Mouse (Mus musculus): ENCODE measurements at regions not wholly inside any gene's neighbourhood (a gene's known extent, or its start where the extent isn't known, plus 50 kb on each side); places are given as distances from the start of the nearest gene placed in this dataset.

GRCm38 (mm10) chr11:18354866-18355265, 401.2 kb upstream of the Etaa1 start:
- 50% methylated on average over 3 of the region's 3 CpGs for WGBS
- H3K4me1 ChIP-seq (replicated peaks; ENCODE audit: control insufficient read depth, insufficient read depth, low read length) = no peaks in the 10 kb centered on the region
- no peak overlapping the region for H3K4me3 ChIP-seq (replicated peaks; ENCODE audit: low read length)
- H3K36me3 ChIP-seq (ENCODE audit: control insufficient read depth, insufficient read depth) = no peaks in the 10 kb centered on the region
- no peak overlapping the region for H3K9ac ChIP-seq (replicated peaks; ENCODE audit: low read depth, low read length)
- H3K9me3 ChIP-seq (ENCODE audit: control insufficient read depth, low read length) = no peaks in the 10 kb centered on the region
- ATAC-seq = no peak
- no peak overlapping the region for H3K27ac ChIP-seq (ENCODE audit: low read length)
- H3K4me2 ChIP-seq (ENCODE audit: low read length) = no peak overlapping the region
- no peaks in the 10 kb centered on the region for H3K27me3 ChIP-seq (replicated peaks; ENCODE audit: control insufficient read depth, insufficient read depth, low read length)

DNA sequence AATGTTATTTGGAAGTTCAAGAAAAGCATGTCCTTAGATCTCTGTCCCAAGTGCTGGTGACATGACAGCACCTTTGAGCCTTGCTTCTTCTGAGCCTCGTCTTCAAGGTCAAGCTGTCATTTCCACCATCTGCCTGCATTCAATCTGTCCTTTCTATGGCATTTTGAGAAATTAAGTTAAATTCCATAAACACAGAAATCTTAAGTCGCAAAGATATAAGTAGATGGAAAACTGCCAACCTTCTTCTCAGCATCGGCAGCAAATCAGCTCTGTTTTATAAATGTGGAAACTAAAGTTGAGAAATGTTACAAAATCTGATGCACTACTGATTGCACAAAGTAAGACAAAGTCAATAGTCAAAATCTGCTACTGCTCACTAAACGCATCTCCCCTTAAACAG, 400.5 kb upstream of the Etaa1 start:
- H3K27me3 ChIP-seq (replicated peaks; ENCODE audit: control insufficient read depth, insufficient read depth, low read length) = no peaks in the 10 kb centered on the region
- no peaks in the 10 kb centered on the region for H3K4me1 ChIP-seq (replicated peaks; ENCODE audit: control insufficient read depth, insufficient read depth, low read length)
- no peaks in the 10 kb centered on the region for H3K9me3 ChIP-seq (ENCODE audit: control insufficient read depth, low read length)
- H3K9ac ChIP-seq (replicated peaks; ENCODE audit: low read depth, low read length) = no peak overlapping the region
- no peak overlapping the region for H3K4me3 ChIP-seq (replicated peaks; ENCODE audit: low read length)
- ATAC-seq = no peak
- no peak overlapping the region for H3K27ac ChIP-seq (ENCODE audit: low read length)
- no peak overlapping the region for H3K4me2 ChIP-seq (ENCODE audit: low read length)
- H3K36me3 ChIP-seq (ENCODE audit: control insufficient read depth, insufficient read depth) = no peaks in the 10 kb centered on the region
- 73% methylated on average over 4 of the region's 4 CpGs for WGBS

GRCm38 (mm10) chr11:18347841-18348240, 394.2 kb upstream of the Etaa1 start:
- Histone ChIP-seq H3K27me3 (replicated peaks; ENCODE audit: control insufficient read depth, insufficient read depth, low read length) (no peaks in the 10 kb centered on the region), H3K9ac (replicated peaks; ENCODE audit: low read depth, low read length) (no peak overlapping the region), H3K36me3 (ENCODE audit: control insufficient read depth, insufficient read depth) (no peaks in the 10 kb centered on the region), H3K9me3 (ENCODE audit: control insufficient read depth, low read length) (no peaks in the 10 kb centered on the region), H3K4me2 (ENCODE audit: low read length) (no peak overlapping the region), H3K4me3 (replicated peaks; ENCODE audit: low read length) (no peak overlapping the region), H3K4me1 (replicated peaks; ENCODE audit: control insufficient read depth, insufficient read depth, low read length) (no peaks in the 10 kb centered on the region), H3K27ac (ENCODE audit: low read length) (no peak overlapping the region)
- ATAC-seq = no peak
- 55% methylated on average over 3 of the region's 3 CpGs for WGBS

GRCm38 (mm10) chr11:18313510-18314301, 360.0 kb upstream of the Etaa1 start:
- Histone ChIP-seq H3K27ac (ENCODE audit: low read length) (0 out of 2 replicates have a peak overlapping the region, but pooled peaks have one; percentile 10), H3K9ac (replicated peaks; ENCODE audit: low read depth, low read length) (no peak overlapping the region), H3K36me3 (ENCODE audit: control insufficient read depth, insufficient read depth) (no peaks in the 10 kb centered on the region), H3K4me1 (replicated peaks; ENCODE audit: control insufficient read depth, insufficient read depth, low read length) (peaks cover 5% of the 10 kb centered on the region; the same call in 1 of the 2 replicates), H3K9me3 (ENCODE audit: control insufficient read depth, low read length) (no peaks in the 10 kb centered on the region), H3K27me3 (replicated peaks; ENCODE audit: control insufficient read depth, insufficient read depth, low read length) (no peaks in the 10 kb centered on the region), H3K4me3 (replicated peaks; ENCODE audit: low read length) (no peak overlapping the region), H3K4me2 (ENCODE audit: low read length) (no peak overlapping the region)
- 41% methylated on average over 8 of the region's 8 CpGs for WGBS
- peak; percentile 89 for ATAC-seq

- no peaks in the 10 kb centered on the region for H3K9me3 ChIP-seq (ENCODE audit: control insufficient read depth, low read length)
- H3K4me3 ChIP-seq (replicated peaks; ENCODE audit: low read length) = no peak overlapping the region
- peak; percentile 47 for ATAC-seq
- H3K4me2 ChIP-seq (ENCODE audit: low read length) = no peak overlapping the region
- no peaks in the 10 kb centered on the region for H3K27me3 ChIP-seq (replicated peaks; ENCODE audit: control insufficient read depth, insufficient read depth, low read length)
- 19% methylated on average over 2 of the region's 2 CpGs for WGBS
- H3K27ac ChIP-seq (ENCODE audit: low read length) = no peak overlapping the region
- H3K36me3 ChIP-seq (ENCODE audit: control insufficient read depth, insufficient read depth) = no peaks in the 10 kb centered on the region
- no peaks in the 10 kb centered on the region for H3K4me1 ChIP-seq (replicated peaks; ENCODE audit: control insufficient read depth, insufficient read depth, low read length)
- H3K9ac ChIP-seq (replicated peaks; ENCODE audit: low read depth, low read length) = no peak overlapping the region
Observed at GRCm38 (mm10) chr11:18296194-18297125, 342.8 kb upstream of the Etaa1 start.

DNA sequence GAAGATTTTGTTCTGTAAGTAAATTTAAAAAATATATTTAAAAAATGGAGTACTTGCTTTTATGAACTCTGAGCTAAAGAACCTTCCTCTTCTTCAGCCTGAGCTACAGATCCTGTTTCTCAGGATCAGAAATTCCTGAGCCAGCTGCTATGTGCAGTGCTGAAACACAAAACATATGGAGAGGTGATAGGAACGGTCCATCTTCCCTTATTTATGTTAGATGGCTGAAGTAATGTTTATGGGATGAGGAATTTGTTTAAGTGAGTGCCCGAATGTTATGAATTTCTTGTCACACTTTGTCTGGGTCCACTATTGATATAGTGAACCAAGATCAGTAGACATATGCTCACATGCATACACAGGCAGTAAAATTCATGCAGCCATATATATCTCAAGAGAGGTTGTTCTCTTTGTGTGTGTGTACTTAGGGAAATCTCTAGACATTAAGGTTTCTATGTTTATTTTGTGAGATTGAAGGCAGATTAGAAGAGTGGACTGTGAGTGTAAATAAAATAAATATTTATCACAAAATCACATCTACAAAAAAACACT, 325.0 kb upstream of the Etaa1 start:
- no peaks in the 10 kb centered on the region for H3K4me1 ChIP-seq (replicated peaks; ENCODE audit: control insufficient read depth, insufficient read depth, low read length)
- H3K27ac ChIP-seq (ENCODE audit: low read length) = no peak overlapping the region
- no peaks in the 10 kb centered on the region for H3K9me3 ChIP-seq (ENCODE audit: control insufficient read depth, low read length)
- ATAC-seq = no peak
- H3K9ac ChIP-seq (replicated peaks; ENCODE audit: low read depth, low read length) = no peak overlapping the region
- no peak overlapping the region for H3K4me2 ChIP-seq (ENCODE audit: low read length)
- H3K27me3 ChIP-seq (replicated peaks; ENCODE audit: control insufficient read depth, insufficient read depth, low read length) = no peaks in the 10 kb centered on the region
- WGBS = 93% methylated on average over 2 of the region's 2 CpGs
- no peaks in the 10 kb centered on the region for H3K36me3 ChIP-seq (ENCODE audit: control insufficient read depth, insufficient read depth)
- H3K4me3 ChIP-seq (replicated peaks; ENCODE audit: low read length) = no peak overlapping the region

DNA sequence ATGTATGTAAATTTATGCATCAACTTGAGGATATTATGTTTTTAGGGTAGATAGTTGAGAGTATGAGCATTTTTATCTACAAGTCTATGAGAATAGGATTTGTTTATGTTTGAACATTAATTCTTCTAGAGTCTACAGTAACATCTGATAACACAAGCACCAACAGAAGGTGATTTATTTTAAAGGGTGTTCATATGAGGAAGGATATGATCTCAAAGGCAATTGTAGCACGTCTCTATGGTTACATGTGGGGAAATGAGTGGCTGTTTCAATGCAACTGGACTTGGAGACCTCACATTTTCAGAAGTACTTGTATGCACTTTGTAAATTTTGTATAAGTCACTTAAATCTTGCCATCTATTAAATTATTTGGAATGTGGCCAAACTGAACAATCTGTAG, 318.7 kb upstream of the Etaa1 start:
- Histone ChIP-seq H3K27me3 (replicated peaks; ENCODE audit: control insufficient read depth, insufficient read depth, low read length) (no peaks in the 10 kb centered on the region), H3K4me3 (replicated peaks; ENCODE audit: low read length) (no peak overlapping the region), H3K4me2 (ENCODE audit: low read length) (no peak overlapping the region), H3K4me1 (replicated peaks; ENCODE audit: control insufficient read depth, insufficient read depth, low read length) (no peaks in the 10 kb centered on the region), H3K27ac (ENCODE audit: low read length) (no peak overlapping the region), H3K9ac (replicated peaks; ENCODE audit: low read depth, low read length) (no peak overlapping the region), H3K9me3 (ENCODE audit: control insufficient read depth, low read length) (no peaks in the 10 kb centered on the region), H3K36me3 (ENCODE audit: control insufficient read depth, insufficient read depth) (no peaks in the 10 kb centered on the region)
- WGBS = 88% methylated on average over 1 of the region's 1 CpGs
- no peak for ATAC-seq

- Histone ChIP-seq H3K4me2 (ENCODE audit: low read length) (no peak overlapping the region), H3K4me3 (replicated peaks; ENCODE audit: low read length) (no peak overlapping the region), H3K27ac (ENCODE audit: low read length) (no peak overlapping the region), H3K27me3 (replicated peaks; ENCODE audit: control insufficient read depth, insufficient read depth, low read length) (no peaks in the 10 kb centered on the region), H3K9ac (replicated peaks; ENCODE audit: low read depth, low read length) (no peak overlapping the region), H3K4me1 (replicated peaks; ENCODE audit: control insufficient read depth, insufficient read depth, low read length) (no peaks in the 10 kb centered on the region), H3K36me3 (ENCODE audit: control insufficient read depth, insufficient read depth) (no peaks in the 10 kb centered on the region), H3K9me3 (ENCODE audit: control insufficient read depth, low read length) (no peaks in the 10 kb centered on the region)
- 22% methylated on average over 2 of the region's 2 CpGs for WGBS
- peak; percentile 49 for ATAC-seq
Observed at GRCm38 (mm10) chr11:18266161-18266560, 312.5 kb upstream of the Etaa1 start.

GRCm38 (mm10) chr11:18262901-18263300, 309.2 kb upstream of the Etaa1 start:
- no peak overlapping the region for H3K4me3 ChIP-seq (replicated peaks; ENCODE audit: low read length)
- WGBS = 79% methylated on average over 1 of the region's 1 CpGs

More at GRCm38 (mm10) chr11:18262901-18263300, 309.2 kb upstream of the Etaa1 start:
- no peak overlapping the region for H3K4me2 ChIP-seq (ENCODE audit: low read length)
- H3K27me3 ChIP-seq (replicated peaks; ENCODE audit: control insufficient read depth, insufficient read depth, low read length) = no peaks in the 10 kb centered on the region
- no peak for ATAC-seq
- no peak overlapping the region for H3K9ac ChIP-seq (replicated peaks; ENCODE audit: low read depth, low read length)
- no peaks in the 10 kb centered on the region for H3K36me3 ChIP-seq (ENCODE audit: control insufficient read depth, insufficient read depth)
- H3K4me1 ChIP-seq (replicated peaks; ENCODE audit: control insufficient read depth, insufficient read depth, low read length) = no peaks in the 10 kb centered on the region
- no peaks in the 10 kb centered on the region for H3K9me3 ChIP-seq (ENCODE audit: control insufficient read depth, low read length)
- H3K27ac ChIP-seq (ENCODE audit: low read length) = no peak overlapping the region

All from forebrain, embryonic 16.5 days (tissue).